Mouse (Mus musculus) spleen, adult 10 weeks (tissue): ENCODE data around the gene Flt3. TPM values are rescaled to one million over a fixed set of nuclear protein-coding genes. Genes with fewer than 3 reads are reported as not detected.

Source experiments
- polyA plus RNA-seq: library from polyadenylated mRNA; stranded (reverse); fragments of 350-450 nt; fragmentation: Illumina TruSeq; extraction: RNeasy Lipid Tissue Mini Kit (QIAGEN cat#74804); gene quantifications from one replicate; pipeline ENCODE4 v1.2.3, GENCODE M21; 2015; ENCODE audit warnings: low replicate concordance; ENCODE audit not compliant: insufficient read depth

Gene Flt3
- polyA plus RNA-seq: 36.3 TPM

DNA sequence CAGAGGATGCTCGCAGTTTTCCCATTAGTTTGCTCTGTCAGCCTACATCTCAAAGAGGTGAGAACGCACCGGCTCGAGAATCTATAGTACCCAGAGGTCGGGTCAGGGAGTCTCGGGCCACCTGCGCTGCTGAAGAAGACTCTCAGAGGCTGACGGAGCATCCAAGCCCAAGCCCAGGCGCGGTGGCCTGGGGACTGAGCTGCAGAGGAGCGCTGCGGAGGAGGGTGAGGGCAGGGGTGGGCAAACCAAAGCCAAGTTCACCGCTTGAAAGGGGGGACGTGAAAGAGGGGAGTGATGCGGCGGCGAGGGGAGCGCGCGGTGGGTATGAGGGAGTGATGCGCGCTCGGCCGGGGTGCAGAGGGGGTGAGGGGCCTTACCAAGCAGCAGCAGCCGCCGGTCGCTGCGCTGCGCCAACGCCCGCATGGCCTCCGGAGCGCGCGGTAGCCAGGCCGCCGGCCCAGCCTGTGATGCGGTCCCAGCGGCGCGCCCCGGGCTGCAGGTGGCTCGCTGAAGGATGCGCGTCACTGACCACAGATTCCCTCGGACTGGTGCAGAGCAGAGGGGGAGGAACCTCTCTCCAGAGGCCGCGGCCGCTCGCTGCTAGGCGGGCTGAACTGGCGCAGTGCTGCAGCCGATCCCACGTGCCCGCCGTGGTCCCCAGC is at the start of gene Flt3:
Gene Flt3 (minus strand): TSS at position 647 of the 662 bp plus-strand sequence.

DNA sequence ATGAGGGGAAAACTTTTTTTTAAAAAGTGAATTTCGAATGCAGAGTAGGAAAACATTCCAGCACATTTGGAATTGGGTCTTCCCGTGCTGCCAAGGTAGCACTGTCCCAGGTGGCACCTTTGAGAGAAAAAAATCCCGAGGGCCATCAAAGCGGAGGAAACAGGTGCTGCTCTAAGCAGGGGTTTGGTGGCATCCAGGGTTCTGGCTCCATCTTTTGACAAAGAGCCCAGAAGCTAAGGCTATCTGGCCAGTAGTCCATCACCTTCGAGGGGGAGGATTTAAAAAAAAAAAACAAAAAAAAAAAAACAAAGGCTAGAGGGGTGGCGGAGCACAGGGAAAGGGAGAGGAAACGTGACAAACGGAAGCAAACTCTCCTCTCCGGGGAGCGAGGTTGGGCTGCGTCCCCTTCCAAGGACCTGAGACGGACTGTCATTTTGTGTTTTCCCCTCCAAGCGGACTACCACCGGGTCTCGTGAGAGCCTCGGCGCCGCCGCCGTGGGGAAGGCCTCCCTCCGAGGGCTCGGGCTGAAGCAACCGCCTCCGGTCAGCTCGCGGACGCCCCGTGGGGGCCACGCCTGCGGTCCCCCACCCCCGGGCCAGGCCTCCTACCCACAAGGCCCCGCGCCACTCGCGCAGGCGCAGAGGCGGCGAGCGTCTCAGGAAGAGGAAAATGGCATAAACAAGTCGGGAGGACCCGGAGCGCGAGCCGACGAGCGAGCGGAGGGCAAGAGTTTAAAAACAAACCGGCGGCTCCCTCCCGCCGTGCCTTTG is 29.4 kb upstream of the Flt3 start, which contains the start of gene Pan3:
Gene Pan3 (plus strand): TSS at position 627 of the 771 bp plus-strand sequence.

DNA sequence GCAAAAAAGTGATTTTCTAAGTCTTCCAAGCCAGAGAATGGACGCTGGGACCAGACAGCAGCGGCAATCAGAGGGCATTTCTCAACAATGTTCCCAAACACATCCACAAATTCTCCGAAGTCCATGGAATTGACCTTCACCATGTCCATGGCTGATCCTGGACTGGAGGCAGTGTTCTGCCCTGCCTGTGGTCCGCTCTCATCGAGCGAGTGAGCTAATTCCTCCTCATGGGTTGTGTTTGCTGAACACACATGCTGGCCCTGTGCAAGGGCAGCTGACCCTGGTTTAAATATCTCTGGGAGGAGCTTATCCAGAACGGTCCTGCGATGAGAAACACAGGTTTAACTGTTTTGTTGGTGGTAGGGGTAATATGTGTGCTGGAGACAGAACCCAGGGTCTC is 78.1 kb downstream of the Flt3 start, which contains the start of gene Urad:
Gene Urad (minus strand): TSS at position 258 of the 400 bp plus-strand sequence.

DNA sequence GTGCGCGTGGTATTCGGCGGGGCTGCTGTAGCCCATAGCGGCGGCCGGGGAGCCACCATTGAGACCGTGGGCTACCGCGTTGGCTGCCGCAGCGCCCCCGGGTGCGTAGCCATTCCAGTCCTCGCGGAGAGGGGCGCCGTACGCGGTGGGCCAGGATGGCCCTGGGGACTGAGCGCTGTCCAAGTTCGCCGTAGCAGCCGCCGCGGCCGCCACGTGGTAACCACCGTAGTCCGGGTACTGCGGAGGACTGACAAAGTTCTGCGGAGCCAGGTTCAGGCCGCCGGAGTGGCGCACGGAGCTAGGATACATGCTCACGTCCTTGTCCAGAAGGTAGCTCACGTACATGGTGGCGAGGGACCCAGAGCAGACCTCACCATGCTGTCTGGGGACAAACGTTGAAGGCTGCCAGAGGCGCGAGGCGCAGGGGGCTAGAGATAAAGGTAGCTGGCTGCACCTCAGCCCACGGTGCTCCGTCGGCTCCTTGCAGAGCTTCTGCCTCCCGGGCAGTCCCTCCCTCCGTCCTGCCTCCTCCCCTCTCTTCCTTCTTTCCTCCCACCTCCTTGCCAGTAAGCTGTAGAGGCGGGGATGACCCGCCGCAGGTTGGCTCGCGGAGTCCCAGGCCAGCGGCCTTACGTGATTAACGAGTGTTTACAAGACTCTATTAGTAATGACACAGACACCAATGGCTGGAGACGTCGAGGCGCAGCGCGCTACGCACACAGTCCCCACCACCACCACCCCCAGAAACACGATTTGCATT is 93.5 kb downstream of the Flt3 start, which contains the start of gene Cdx2:
Gene Cdx2 (minus strand): TSS at position 633 of the 760 bp plus-strand sequence.

Other genes starting within 250 kb of the Flt3 start
- not detected for gene Gsx1, start 211.8 kb downstream of the Flt3 start, polyA plus RNA-seq
- gene Pdx1, start 130.5 kb downstream of the Flt3 start, polyA plus RNA-seq: not detected
- not detected for gene Cdx2, start 93.2 kb downstream of the Flt3 start, polyA plus RNA-seq
- not detected for gene Urad, start 78.0 kb downstream of the Flt3 start, polyA plus RNA-seq
- gene Pan3, start 29.7 kb upstream of the Flt3 start, polyA plus RNA-seq: 197 TPM